Mouse (Mus musculus): ENCODE data around the gene Slc1a5. TPM values are rescaled to one million over a fixed set of nuclear protein-coding genes. Genes with fewer than 3 reads are reported as not detected.

Gene Slc1a5
- polyA plus RNA-seq, 1 experiment from 2014 or later, result 9.6 TPM

GRCm38 (mm10) chr7:16847507-16847906 lies 66.4 kb downstream of the Slc1a5 start:
- 88% methylated on average over 19 of the region's 19 CpGs for WGBS
- Histone ChIP-seq H3K4me2 (ENCODE audit: low read length) (no peak overlapping the region), H3K9ac (ENCODE audit: low read depth, low read length) (no peak overlapping the region), H3K27me3 (replicated peaks; ENCODE audit: control insufficient read depth, insufficient read depth, low read length) (no peaks in the 10 kb centered on the region), H3K9me3 (ENCODE audit: control insufficient read depth, low read length) (no peaks in the 10 kb centered on the region), H3K4me1 (ENCODE audit: control insufficient read depth, insufficient read depth, low read depth, low read length) (peaks cover 19% of the 10 kb centered on the region), H3K36me3 (ENCODE audit: control insufficient read depth, insufficient read depth, low read length) (peaks cover 6% of the 10 kb centered on the region; the same call in 1 of the 2 replicates), H3K4me3 (ENCODE audit: low read length) (no peak overlapping the region), H3K27ac (ENCODE audit: low read depth, low read length) (no peak overlapping the region)
- no peak for ATAC-seq

Other genes starting within 250 kb of the Slc1a5 start
- 28.5 and 33.5 TPM in 2 replicates for gene Arhgap35, start 166.3 kb upstream of the Slc1a5 start, polyA plus RNA-seq (2015; fragmentation: Nextera tagmentation; extraction: Ambion mirVana)
- gene Ceacam15, start 105.6 kb upstream of the Slc1a5 start, polyA plus RNA-seq (2015; fragmentation: Nextera tagmentation; extraction: Ambion mirVana), result not detected in 2 replicates
- gene Ceacam9, start 59.4 kb upstream of the Slc1a5 start, polyA plus RNA-seq (2015; fragmentation: Nextera tagmentation; extraction: Ambion mirVana), result 0.33 and 0.51 TPM in 2 replicates
- gene Ap2s1, start 42.9 kb upstream of the Slc1a5 start, polyA plus RNA-seq (2015; fragmentation: Nextera tagmentation; extraction: Ambion mirVana), result 447 and 505 TPM in 2 replicates
- gene Strn4, start 34.5 kb downstream of the Slc1a5 start, polyA plus RNA-seq (2015; fragmentation: Nextera tagmentation; extraction: Ambion mirVana), result 159 and 170 TPM in 2 replicates
- gene Fkrp, start 35.4 kb downstream of the Slc1a5 start, polyA plus RNA-seq (2015; fragmentation: Nextera tagmentation; extraction: Ambion mirVana), result 46.9 and 48.4 TPM in 2 replicates
- gene Prkd2, start 61.6 kb downstream of the Slc1a5 start, polyA plus RNA-seq (2015; fragmentation: Nextera tagmentation; extraction: Ambion mirVana), result 5.2 and 6.5 TPM in 2 replicates
- gene Dact3, start 94.0 kb downstream of the Slc1a5 start, polyA plus RNA-seq (2015; fragmentation: Nextera tagmentation; extraction: Ambion mirVana), result 2.9 and 3.5 TPM in 2 replicates
- 1.5 and 1.6 TPM in 2 replicates for gene Gng8, start 110.4 kb downstream of the Slc1a5 start, polyA plus RNA-seq (2015; fragmentation: Nextera tagmentation; extraction: Ambion mirVana)
- gene Ptgir, start 125.2 kb downstream of the Slc1a5 start, polyA plus RNA-seq (2015; fragmentation: Nextera tagmentation; extraction: Ambion mirVana), result 0.14 and 0.26 TPM in 2 replicates
- 419 and 442 TPM in 2 replicates for gene Calm3, start 142.8 kb downstream of the Slc1a5 start, polyA plus RNA-seq (2015; fragmentation: Nextera tagmentation; extraction: Ambion mirVana)
- 143 and 146 TPM in 2 replicates for gene Pnmal2, start 163.3 kb downstream of the Slc1a5 start, polyA plus RNA-seq (2015; fragmentation: Nextera tagmentation; extraction: Ambion mirVana)
- 57.4 and 58.3 TPM in 2 replicates for gene Pnmal1, start 178.3 kb downstream of the Slc1a5 start, polyA plus RNA-seq (2015; fragmentation: Nextera tagmentation; extraction: Ambion mirVana)
- gene Gm42372, start 201.7 kb downstream of the Slc1a5 start, polyA plus RNA-seq (2015; fragmentation: Nextera tagmentation; extraction: Ambion mirVana), result 5.7 and 7.4 TPM in 2 replicates
- 7.9 and 9.9 TPM in 2 replicates for gene Ccdc8, start 211.4 kb downstream of the Slc1a5 start, polyA plus RNA-seq (2015; fragmentation: Nextera tagmentation; extraction: Ambion mirVana)
- 132 and 138 TPM in 2 replicates for gene Ppp5c, start 246.6 kb downstream of the Slc1a5 start, polyA plus RNA-seq (2015; fragmentation: Nextera tagmentation; extraction: Ambion mirVana)

All from hindbrain, embryonic 16.5 days (tissue).